Mouse (Mus musculus) liver, adult 2 months (tissue): Measurements from ENCODE around the gene Rps6ka2. TPM values are rescaled to one million over a fixed set of nuclear protein-coding genes. Genes with fewer than 3 reads are reported as not detected.
"Not testable (repeated sequence)": the region's sequence is repeated elsewhere in the genome, so short reads cannot be mapped to it uniquely, and the experiment has no call there.

Source experiments
- DNase-seq: peaks from one replicate; pipeline ENCODE4 v3.0.0-alpha.2; 2011; ENCODE audit warnings: low read depth, low spot score; ENCODE audit errors: extremely low read depth
- H3K27ac ChIP-seq: fragments of 200-500 bp; replicated peaks from 2 replicates; pipeline ENCODE4 v1.5.1; 2012; ENCODE audit warnings: low read depth, mild to moderate bottlenecking, control low read depth, inconsistent platforms, low read length; ENCODE audit not compliant: insufficient read depth
- H3K27me3 ChIP-seq: fragments of 200-500 bp; 2 replicates; pipeline ENCODE4 v1.6.1; 2012; ENCODE audit warnings: mild to moderate bottlenecking, moderate library complexity, low read length, inconsistent platforms; ENCODE audit not compliant: control insufficient read depth, insufficient read depth
- H3K36me3 ChIP-seq: fragments of 200-500 bp; 2 replicates; pipeline ENCODE4 v1.6.1; 2012; ENCODE audit warnings: low read length, inconsistent platforms; ENCODE audit not compliant: control insufficient read depth, insufficient read depth
- H3K4me1 ChIP-seq: fragments of 200-500 bp; 2 replicates; pipeline ENCODE4 v1.6.1; 2011; ENCODE audit warnings: low read length; ENCODE audit not compliant: control insufficient read depth, insufficient read depth
- H3K4me3 ChIP-seq: fragments of 200-500 bp; 2 replicates; pipeline ENCODE4 v1.5.1; 2011; ENCODE audit warnings: low read depth, mild to moderate bottlenecking, control low read depth, low read length, moderate library complexity; ENCODE audit not compliant: insufficient read depth
- H3K79me2 ChIP-seq: fragments of 200-500 bp; 2 replicates; pipeline ENCODE4 v1.6.1; 2012; ENCODE audit warnings: inconsistent platforms, mild to moderate bottlenecking, low read length, moderate library complexity; ENCODE audit not compliant: control insufficient read depth, insufficient read depth
- H3K9ac ChIP-seq: fragments of 200-500 bp; 2 replicates; pipeline ENCODE4 v1.6.1; 2012; ENCODE audit warnings: low read depth, mild to moderate bottlenecking, control low read depth, inconsistent platforms, low read length
- CTCF ChIP-seq: fragments of 200-500 bp; IDR thresholded peaks from 2 replicates; pipeline ENCODE4 v1.5.1; 2011; ENCODE audit warnings: low read depth, low read length, control low read depth
- POLR2A ChIP-seq: fragments of 200-500 bp; IDR thresholded peaks from 2 replicates; pipeline ENCODE4 v1.6.1; 2011; ENCODE audit warnings: low read length, control low read depth; ENCODE audit not compliant: insufficient read depth; ENCODE audit errors: extremely low read depth
- WGBS: fragments of 180-500 bp; shearing (Covaris S2); methylation state at CpG from one replicate; pipeline ENCODE4 v1.1.7; 2018; 5-methylcytosine and 5-hydroxymethylcytosine counted together
- polyA plus RNA-seq: library from polyadenylated mRNA; depleted of rRNA; stranded (reverse); fragments of >200 nt; gene quantifications from 2 replicates; pipeline ENCODE4 v1.2.3, GENCODE M21; 2012; rRNA removed
- total RNA-seq: library from RNA; depleted of rRNA; stranded (reverse); fragments of >200 nt; gene quantifications from 2 replicates; pipeline ENCODE4 v1.2.3, GENCODE M21; 2014; rRNA removed

Rps6ka2 gene
- total RNA-seq (0.74 and 1.3 TPM in 2 replicates), polyA plus RNA-seq (0.56 and 0.72 TPM in 2 replicates)

DNA sequence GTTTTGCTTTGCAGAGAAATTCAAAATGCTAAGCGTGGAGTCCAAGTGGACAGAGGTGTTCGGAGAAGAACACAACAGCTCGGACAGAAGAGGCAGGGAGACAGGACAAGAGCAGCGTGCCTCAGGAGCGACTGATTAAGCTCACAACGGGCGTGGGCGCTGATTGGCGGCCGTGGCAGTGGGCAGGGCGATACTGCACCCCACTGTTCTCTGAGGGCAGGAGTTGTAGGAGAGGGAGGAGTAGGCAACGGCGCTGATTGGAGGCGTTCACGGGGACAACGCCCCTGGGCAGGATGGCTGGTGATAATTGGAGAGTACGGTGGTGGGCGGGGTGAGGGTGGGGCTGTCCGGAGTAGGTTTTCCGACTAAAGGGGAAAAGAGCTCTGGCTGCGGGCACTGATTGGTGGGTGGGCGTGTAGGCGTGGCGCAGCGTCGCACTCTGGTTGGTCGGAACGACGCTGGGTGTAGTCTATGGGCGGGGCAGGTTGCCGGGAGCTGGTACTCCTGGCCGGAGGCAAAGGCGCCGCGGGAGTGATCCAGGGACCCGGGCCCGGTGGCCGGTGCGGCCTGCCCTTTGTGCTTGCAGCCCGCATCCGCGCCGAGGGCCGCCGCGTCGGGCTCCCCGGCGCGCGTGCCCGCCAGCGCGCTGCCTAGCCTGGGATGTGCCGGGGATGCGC is at the start of gene Rps6ka2:
TSS of gene Rps6ka2 (plus strand) at position 489 of the 677 bp plus-strand sequence.
- Histone ChIP-seq H3K27me3 (no peaks in the 10 kb centered on the region; the same call in 1 of the 2 replicates), H3K79me2 (no peaks in the 10 kb centered on the region), H3K4me1 (peaks cover 2% of the 10 kb centered on the region; the same call in 1 of the 2 replicates), H3K27ac (peak within 1 kb of the TSS; percentile 52), H3K9ac (peak within 1 kb of the TSS; percentile 36), H3K4me3 (peak within 1 kb of the TSS; percentile 62), H3K36me3 (no peaks in the 10 kb centered on the region)
- no peak for TF ChIP-seq CTCF
- peak; percentile 52; the same call in 1 of the 2 replicates for TF ChIP-seq POLR2A
- DNase-seq = peak; percentile 90
- WGBS = under 1% methylated on average over 56 of the region's 56 CpGs

DNA sequence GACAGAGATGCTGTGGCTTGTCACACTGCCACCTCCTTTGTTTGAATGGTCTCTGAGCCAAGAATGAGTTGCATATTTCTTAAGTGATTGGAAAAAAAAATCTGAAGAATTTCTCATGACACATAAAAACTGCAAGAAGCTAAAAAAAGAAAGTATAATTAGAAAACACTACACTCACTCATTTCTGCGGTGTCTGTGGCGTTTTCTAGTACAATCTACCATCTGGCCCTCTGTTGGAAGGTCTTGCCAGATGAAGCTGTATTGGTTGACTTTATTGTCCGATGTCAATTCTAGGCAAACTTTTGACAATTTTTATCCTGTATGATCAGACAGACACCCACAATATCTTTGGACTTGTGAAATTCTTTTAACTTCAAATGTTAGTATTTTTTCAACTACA is 49.1 kb upstream of the Rps6ka2 start:
- not testable (repeated sequence) for H3K4me3 ChIP-seq, H3K79me2 ChIP-seq, H3K27ac ChIP-seq, DNase-seq, H3K4me1 ChIP-seq, H3K27me3 ChIP-seq, H3K36me3 ChIP-seq, H3K9ac ChIP-seq
- WGBS = 85% methylated on average over 3 of the region's 3 CpGs

DNA sequence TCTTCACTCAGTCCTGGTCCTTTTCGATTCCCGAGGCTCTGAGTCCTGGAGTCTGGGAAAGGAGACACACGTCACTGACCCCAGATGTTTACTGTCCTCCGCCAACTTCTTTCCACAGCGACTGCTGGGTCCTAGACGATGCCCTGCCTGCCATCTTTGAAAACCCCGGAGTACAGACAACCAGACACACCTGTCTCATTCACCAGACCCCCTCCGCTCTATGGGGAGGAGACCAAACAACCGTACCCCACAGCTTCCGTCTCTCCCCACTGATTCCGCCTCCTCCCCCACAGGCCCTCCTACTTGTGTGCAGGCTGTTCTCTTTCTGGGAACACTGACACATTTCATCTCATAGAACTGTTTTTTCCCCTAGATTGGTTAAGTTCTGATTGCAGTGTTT is 47.4 kb upstream of the Rps6ka2 start:
- not testable (repeated sequence) for H3K4me3 ChIP-seq, H3K9ac ChIP-seq, DNase-seq, H3K36me3 ChIP-seq, H3K27me3 ChIP-seq, H3K79me2 ChIP-seq, H3K27ac ChIP-seq, H3K4me1 ChIP-seq
- WGBS = 72% methylated on average over 11 of the region's 11 CpGs

DNA sequence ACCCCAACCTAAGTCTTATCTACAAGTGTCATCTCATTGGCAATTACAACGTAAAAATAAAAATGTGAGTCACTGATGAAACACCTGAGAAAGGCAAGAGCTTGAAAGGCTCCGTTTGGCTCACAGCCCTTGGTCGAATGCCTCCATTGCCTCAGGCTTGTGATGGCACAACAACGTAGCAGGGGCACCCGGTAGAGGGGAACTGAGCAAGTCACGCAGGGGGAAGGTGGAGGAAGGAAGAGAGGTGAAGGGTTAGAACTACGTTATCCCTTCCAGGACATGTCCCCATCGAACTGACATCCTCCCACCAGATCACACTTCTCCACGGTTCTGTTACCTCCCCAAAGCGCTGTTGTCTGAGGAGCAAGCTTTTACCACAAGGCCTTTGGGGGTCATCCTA is 43.4 kb upstream of the Rps6ka2 start:
- H3K36me3 ChIP-seq, H3K9ac ChIP-seq, H3K4me1 ChIP-seq, H3K27ac ChIP-seq, H3K27me3 ChIP-seq, H3K4me3 ChIP-seq, H3K79me2 ChIP-seq, DNase-seq: not testable (repeated sequence)
- WGBS = 72% methylated on average over 8 of the region's 10 CpGs

DNA sequence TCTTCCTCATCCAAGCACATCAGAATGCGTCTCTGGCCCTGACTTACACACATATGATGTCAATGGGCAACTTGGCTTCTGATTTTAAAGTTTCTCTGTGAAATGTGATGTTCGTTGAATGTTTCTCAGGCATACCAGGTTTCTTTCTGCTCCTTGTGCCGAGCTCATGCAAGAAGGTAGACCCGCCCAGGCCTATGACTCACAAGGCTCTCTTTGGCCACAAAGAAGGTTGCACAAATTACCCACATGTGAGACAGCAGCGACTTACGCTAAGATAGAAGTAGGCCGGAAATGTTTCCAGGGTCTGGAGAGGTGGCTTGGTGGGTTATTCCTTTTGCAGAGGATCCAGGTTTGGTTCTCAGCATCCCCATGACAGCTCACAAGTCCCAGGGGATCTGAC is 35.9 kb upstream of the Rps6ka2 start:
- not testable (repeated sequence) for H3K4me3 ChIP-seq, H3K79me2 ChIP-seq, H3K9ac ChIP-seq, H3K27me3 ChIP-seq, H3K36me3 ChIP-seq, H3K4me1 ChIP-seq, DNase-seq, H3K27ac ChIP-seq
- no CpG with 5 or more reads among the region's 7 CpGs for WGBS

DNA sequence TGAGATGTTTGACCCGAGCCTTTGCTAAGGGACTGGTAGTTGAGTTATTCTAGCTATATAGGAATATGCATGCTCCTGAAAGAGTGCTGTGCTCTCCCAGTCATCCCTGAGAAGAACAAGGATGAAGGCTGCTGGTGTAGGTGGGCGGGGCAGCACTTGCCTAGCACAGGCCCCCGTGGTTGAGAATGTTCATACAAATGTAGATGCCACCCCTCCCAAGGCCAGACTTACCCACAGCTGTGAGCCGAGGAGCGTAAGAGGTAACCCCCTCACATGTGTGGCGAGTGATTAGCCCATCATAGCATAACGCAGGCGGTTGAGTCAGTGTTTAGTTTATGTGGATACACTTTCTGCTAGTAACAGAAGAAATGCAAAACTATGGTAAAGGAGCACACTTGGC is 34.6 kb upstream of the Rps6ka2 start:
- not testable (repeated sequence) for DNase-seq, H3K79me2 ChIP-seq, H3K36me3 ChIP-seq, H3K27me3 ChIP-seq, H3K27ac ChIP-seq, H3K4me1 ChIP-seq, H3K4me3 ChIP-seq, H3K9ac ChIP-seq
- WGBS = 95% methylated on average over 7 of the region's 8 CpGs
